Mouse (Mus musculus) neutrophil, adult 5-6 weeks (primary cell): ENCODE data around the gene Plpp7. TPM values are rescaled to one million over a fixed set of nuclear protein-coding genes. Genes with fewer than 3 reads are reported as not detected.

ENCODE experiments used
- ATAC-seq: fragments of 151-379, 151-347 bp; 2 replicates; pipeline ENCODE4 v1.8.0; 2017; ENCODE audit warnings: mild to moderate bottlenecking, moderate TSS enrichment; ENCODE audit not compliant: insufficient number of reproducible peaks, poor library complexity, low FRiP score, severe bottlenecking; ENCODE audit errors: extremely low read depth
- total RNA-seq: library from RNA; stranded (forward); fragments of 200-1000 nt; gene quantifications from 2 replicates; pipeline ENCODE4 v1.2.3, GENCODE M21; 2017

Gene Plpp7
- total RNA-seq, 1 experiment from 2014 or later = not detected

- no peak for ATAC-seq
Measured at GRCm38 (mm10) chr2:32153041-32153790, 57.9 kb downstream of the Plpp7 start.

- ATAC-seq = no peak
Measured at GRCm38 (mm10) chr2:32153791-32154119, 58.4 kb downstream of the Plpp7 start.

GRCm38 (mm10) chr2:32154334-32154997, 59.1 kb downstream of the Plpp7 start:
- no peak for ATAC-seq

- ATAC-seq = no peak
Measured at GRCm38 (mm10) chr2:32154998-32155541, 59.7 kb downstream of the Plpp7 start.

GRCm38 (mm10) chr2:32155614-32156013, 60.3 kb downstream of the Plpp7 start:
- no peak for ATAC-seq

GRCm38 (mm10) chr2:32156645-32157044, 61.3 kb downstream of the Plpp7 start:
- no peak for ATAC-seq

GRCm38 (mm10) chr2:32157328-32157727, 62.0 kb downstream of the Plpp7 start:
- ATAC-seq = no peak

GRCm38 (mm10) chr2:32158616-32159239, 63.4 kb downstream of the Plpp7 start:
- ATAC-seq = no peak

Other genes with a start within 250 kb of the Plpp7 start
- not detected in 2 replicates for gene Fibcd1, start 249.5 kb upstream of the Plpp7 start, total RNA-seq
- not detected in 2 replicates for gene Lamc3, start 208.2 kb upstream of the Plpp7 start, total RNA-seq
- 0.35 and 1.1 TPM in 2 replicates for gene Aif1l, start 145.4 kb upstream of the Plpp7 start, total RNA-seq
- gene Nup214, start 121.1 kb upstream of the Plpp7 start, total RNA-seq = 50.9 and 57.8 TPM in 2 replicates
- gene Fam78a, start 10.7 kb upstream of the Plpp7 start, total RNA-seq = 29.6 and 30.6 TPM in 2 replicates
- 36.7 and 37.0 TPM in 2 replicates for gene Prrc2b, start 55.6 kb downstream of the Plpp7 start, total RNA-seq
- gene Pomt1, start 141.1 kb downstream of the Plpp7 start, total RNA-seq = 11.6 and 18.3 TPM in 2 replicates
- 26.0 and 30.3 TPM in 2 replicates for gene Uck1, start 164.6 kb downstream of the Plpp7 start, total RNA-seq
- gene Golga2, start 191.9 kb downstream of the Plpp7 start, total RNA-seq = 70.1 and 88.5 TPM in 2 replicates
- gene Swi5, start 192.5 kb downstream of the Plpp7 start, total RNA-seq = 82.5 and 89.9 TPM in 2 replicates